Mouse (Mus musculus) spleen, postnatal 0 days (tissue): ENCODE measurements around the gene Vmn1r44. TPM values are rescaled to one million over a fixed set of nuclear protein-coding genes. Genes with fewer than 3 reads are reported as not detected.

Experiments used
- polyA plus RNA-seq: library from polyadenylated mRNA; unstranded; fragments of >200 nt; fragmentation: Nextera tagmentation; extraction: Ambion mirVana; gene quantifications from 2 replicates; pipeline ENCODE4 v1.2.1, GENCODE M21; 2015

Vmn1r44 gene
- polyA plus RNA-seq = not detected in 2 replicates

DNA sequence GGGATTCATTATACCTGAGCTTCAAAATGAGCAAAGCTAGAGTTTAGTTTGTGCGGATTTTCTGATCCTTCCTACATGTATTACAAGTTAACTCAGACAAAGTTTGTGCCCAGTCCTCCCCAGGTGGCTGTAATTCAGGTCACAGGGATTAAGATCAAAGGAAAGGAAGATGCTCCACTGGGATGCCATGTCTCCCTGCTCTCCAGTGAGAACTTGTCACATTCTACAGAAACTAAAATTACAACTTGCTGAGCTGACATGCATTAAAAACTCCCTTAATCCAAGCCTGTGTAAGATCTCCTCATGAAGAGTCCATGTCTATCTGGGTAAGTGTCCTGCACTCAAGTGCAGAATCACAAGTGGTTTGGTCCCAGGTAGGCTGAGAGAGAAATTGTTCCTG lies at the start of gene Vmn1r44:
Gene Vmn1r44 (plus strand): TSS at position 301 of the 400 bp plus-strand sequence.

GRCm38 (mm10) chr6:89876313-89876712 lies 7.1 kb upstream of the Vmn1r44 start, which contains the start of the genes Vmn1r42 and Vmn1r43:
Gene Vmn1r42 (minus strand): TSS chr6:89876413.
Gene Vmn1r43 (minus strand): TSS chr6:89876413.

DNA sequence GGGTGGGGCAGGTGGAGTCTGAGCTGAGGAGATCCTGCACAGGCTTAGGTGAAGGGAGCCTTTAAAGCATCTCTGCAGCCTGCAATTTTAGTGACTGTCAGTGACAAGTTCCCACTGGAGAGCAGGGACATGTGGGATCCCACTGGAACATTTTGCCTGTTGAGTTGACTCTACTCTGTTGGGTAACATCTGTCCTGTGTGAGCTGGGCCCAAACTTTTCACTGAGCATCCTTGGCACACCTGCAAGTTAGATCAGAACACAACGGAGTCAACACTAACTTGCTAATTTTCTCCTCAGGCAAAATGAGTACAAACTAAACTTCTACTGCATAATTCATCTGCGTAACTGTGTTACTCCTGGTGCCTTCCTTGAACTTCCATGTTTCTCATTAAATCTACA lies 57.0 kb downstream of the Vmn1r44 start, which contains the start of gene Vmn1r45:
Gene Vmn1r45 (minus strand): TSS at position 101 of the 400 bp plus-strand sequence.

Other genes starting within 250 kb of the Vmn1r44 start
- 5.3 and 6.6 TPM in 2 replicates for gene Txnrd3, start 239.7 kb upstream of the Vmn1r44 start, polyA plus RNA-seq
- gene Vmn1r40, start 176.1 kb upstream of the Vmn1r44 start, polyA plus RNA-seq = not detected in 2 replicates
- not detected in 2 replicates for gene Vmn1r41, start 142.9 kb upstream of the Vmn1r44 start, polyA plus RNA-seq
- gene Vmn1r42, start 7.2 kb upstream of the Vmn1r44 start, polyA plus RNA-seq = 0.14 TPM in 1 of 2 replicates, not detected in the other
- gene Vmn1r43, start 7.2 kb upstream of the Vmn1r44 start, polyA plus RNA-seq = not detected in 2 replicates
- not detected in 2 replicates for gene Vmn1r45, start 56.9 kb downstream of the Vmn1r44 start, polyA plus RNA-seq
- not detected in 2 replicates for gene Vmn1r46, start 85.7 kb downstream of the Vmn1r44 start, polyA plus RNA-seq
- gene Vmn1r47, start 132.5 kb downstream of the Vmn1r44 start, polyA plus RNA-seq = not detected in 2 replicates
- not detected in 2 replicates for gene Vmn1r48, start 153.2 kb downstream of the Vmn1r44 start, polyA plus RNA-seq
- gene Vmn1r49, start 194.8 kb downstream of the Vmn1r44 start, polyA plus RNA-seq = not detected in 2 replicates
- not detected in 2 replicates for gene Vmn1r50, start 217.8 kb downstream of the Vmn1r44 start, polyA plus RNA-seq
- not detected in 2 replicates for gene Vmn1r51, start 238.9 kb downstream of the Vmn1r44 start, polyA plus RNA-seq